Mouse (Mus musculus): ENCODE data around the gene Mrpl54.

The Mrpl54 gene

DNA sequence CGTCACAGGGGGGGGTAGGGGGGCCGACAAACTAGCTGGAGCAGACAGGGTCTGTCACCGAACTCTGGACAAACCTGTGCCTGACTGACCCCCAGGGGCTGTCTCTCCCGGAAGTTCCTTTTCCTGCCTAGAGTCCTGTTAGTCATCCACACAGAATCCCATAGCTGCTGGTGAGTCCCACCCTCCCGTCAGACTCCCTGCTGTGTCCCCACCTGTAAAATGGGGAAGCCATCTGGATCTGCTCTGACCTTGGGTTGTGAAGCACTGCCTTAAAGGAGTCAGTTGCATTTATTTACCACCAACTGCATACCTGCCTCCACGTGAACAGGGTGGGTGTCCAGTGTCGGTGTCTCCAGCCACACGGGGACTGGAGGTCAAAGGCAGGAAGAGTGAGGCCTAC is 27.7 kb upstream of the Mrpl54 start:
- no peak for DNase-seq (ENCODE audit: low spot score in 2 of 2)

DNA sequence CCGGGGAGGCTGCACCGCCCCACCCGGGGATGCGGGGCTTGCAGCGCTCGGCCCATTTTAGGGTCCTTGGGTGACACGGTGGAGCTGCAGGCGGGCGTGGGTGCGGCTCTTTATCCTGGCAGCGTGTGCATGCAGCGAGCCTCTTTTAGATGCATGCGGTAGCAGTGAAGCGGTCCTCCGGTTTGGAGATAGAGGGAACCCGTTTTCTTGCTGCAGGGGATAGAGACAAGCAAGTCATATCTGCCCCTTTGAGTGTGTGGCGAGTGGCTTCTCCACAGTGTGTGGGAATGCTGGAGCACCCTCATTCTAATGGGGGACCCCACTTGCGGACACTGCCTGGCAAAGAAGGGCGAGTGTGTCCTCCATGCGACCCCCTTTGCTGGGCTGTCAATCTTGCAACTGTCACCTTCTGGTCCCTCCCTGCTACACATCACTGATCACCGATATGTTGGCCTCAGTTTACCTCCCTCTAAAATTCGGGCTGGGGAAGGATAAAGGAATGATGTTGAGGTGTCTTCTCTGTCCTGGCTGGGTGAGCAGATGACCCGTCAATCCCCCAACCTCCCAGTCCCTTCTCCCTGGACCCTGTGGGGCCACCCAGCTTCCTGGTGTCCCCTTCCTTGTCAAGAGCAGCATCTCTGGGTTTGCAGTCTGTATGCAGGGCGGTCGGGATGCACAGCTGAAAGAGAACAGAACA is 26.7 kb upstream of the Mrpl54 start:
- no peak for DNase-seq (ENCODE audit: low spot score in 2 of 2)

DNA sequence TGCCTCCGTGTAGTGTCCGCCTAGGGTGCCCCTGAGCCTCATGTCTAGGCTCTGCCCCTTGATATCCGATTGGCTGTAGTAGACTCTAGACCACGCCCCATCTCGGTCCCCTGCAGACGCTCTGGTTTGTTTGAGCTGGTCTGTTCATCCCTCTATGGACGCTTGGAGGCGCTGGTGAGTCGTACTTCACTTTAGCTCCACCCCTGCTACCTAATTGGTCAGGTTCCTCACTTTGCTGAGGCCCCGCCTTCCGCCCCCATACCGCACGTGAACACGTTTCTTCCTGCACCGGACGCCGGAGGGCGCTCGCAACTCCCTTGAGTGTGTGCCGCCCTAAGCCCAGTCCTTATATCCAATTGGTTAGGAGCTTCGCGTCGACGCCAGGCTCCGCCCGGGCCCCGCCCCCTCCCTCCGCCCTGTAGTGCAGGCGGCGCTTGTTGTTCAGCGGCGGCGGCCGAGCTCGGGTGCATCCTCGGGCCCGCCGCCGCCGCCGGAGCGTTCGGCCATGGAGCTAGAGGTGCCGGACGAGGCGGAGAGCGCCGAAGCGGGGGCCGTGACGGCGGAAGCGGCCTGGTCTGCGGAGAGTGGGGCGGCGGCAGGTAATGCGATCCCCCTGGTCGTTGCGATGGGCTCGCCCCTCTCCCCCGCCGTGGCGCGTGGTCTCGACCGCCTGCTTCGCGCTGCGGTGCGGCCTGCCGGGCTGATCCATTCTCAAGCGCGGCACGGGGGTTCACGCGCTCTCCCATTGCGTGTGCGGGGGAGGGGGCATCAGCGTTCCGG is 26.0 kb upstream of the Mrpl54 start, which contains the start of gene Pip5k1c:
Gene Pip5k1c, plus strand, starts transcription at position 410 of the 780 bp plus-strand sequence.
- DNase-seq (ENCODE audit: low spot score in 2 of 2) = peak; percentile 99 to 100

DNA sequence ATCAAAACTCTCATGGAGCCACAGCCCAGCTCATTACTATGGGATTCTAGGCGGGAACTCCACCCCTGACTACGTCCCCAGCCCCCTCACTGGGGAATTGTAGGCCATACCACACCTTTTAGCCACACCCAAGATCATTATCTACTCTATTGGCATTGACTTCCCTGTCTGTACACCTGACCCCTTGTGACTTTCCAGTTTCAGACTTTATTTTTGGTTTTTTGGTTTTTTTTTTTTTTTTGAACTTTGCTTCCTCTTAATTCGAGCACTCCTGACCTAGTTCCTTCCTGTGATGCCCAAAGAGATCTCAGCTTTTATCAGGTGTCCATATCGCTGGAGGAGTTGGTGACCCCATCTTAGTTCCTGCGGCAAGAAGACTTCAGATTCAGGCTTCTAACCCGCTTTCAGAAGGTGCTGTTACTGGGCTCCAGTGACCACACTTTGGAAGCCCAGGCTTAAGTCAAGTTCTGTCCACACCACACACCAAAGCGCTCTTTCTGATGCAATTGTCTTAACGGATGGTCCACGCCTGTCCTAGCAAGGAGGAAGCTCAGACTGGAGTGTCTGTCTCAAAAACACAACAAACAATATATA is 24.9 kb upstream of the Mrpl54 start, which contains the start of gene Tjp3:
Gene Tjp3, minus strand, starts transcription at position 71 of the 594 bp plus-strand sequence.
- no peak for DNase-seq (ENCODE audit: low spot score in 2 of 2)

DNA sequence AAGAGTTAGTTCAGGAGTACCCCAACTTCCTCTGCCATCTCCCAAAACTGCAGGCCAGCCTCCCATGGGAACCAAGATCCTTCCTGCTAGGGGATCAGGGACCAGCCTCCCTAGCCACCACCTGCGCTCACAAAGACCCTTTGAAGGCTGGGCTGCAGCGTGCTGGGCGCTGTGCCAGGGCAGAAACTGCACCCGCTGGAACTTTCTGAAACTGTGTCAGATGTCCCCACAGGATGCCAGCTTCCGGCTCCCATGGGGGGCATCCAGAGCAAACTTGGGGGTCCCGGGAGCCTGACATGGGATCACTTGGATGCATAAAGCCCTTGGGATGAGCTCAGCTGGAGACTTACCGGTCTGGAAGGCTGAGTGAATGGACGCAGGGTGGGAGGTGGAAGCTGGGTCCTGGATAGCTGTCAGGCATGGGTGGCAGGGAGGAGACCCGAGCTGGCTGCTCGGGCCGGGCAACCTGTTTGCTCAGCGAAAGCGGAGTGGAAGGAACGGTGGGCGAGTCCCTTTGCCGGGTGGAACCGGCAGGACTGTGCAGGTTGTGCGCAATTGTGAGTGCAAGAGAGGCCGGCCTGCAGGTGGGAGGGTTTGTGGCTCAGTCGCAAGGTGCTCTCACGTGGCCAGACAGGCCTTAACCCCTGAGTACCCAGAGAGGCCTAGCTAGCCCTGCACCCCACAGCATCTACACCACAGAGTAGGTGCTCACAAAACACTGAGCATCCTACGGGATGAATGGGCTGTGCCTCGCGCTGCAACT is 24.1 kb upstream of the Mrpl54 start:
- DNase-seq (ENCODE audit: low spot score in 2 of 2) = peak; percentile 54 to 55

DNA sequence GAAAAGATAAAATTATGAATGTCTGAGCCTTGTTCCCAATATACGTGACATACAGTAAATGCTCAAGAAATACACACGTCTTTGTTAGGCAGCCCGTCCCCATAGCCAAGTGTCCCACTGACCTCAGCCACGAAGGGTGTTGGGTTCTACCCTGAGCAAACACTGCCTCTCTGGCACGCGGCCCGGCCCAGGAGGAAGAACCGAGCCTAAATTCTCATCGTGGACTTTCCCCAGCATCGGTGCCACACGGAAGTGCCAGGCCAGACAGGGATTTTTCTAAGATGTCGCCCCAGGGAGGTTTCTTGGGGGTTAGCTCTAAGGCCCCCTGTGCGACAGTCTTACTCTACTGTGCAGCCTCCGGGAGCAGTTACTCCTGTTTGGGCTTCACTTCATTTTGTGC is 23.1 kb upstream of the Mrpl54 start:
- DNase-seq (ENCODE audit: low spot score in 2 of 2) = no peak

DNA sequence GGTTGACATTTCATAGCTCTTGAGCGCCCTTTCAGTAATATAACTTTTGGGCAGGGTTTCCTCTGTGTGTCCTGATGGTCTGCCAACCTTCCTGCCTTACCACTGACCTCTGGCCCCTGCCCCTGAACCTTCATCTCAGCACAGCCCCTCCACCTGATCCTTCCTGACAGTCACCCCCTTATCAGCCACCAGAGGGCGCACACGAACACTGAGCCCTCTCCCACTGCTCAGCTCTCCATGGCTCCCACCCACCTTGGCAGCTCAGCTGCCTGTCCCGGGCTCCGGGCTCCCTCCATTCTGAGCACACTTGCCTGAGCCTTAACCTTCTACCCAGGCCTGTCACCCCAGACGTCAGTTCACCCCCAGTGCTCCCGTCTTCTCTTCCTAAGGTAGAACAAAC is 22.5 kb upstream of the Mrpl54 start:
- DNase-seq (ENCODE audit: low spot score in 2 of 2) = peak; percentile 52 to 76

DNA sequence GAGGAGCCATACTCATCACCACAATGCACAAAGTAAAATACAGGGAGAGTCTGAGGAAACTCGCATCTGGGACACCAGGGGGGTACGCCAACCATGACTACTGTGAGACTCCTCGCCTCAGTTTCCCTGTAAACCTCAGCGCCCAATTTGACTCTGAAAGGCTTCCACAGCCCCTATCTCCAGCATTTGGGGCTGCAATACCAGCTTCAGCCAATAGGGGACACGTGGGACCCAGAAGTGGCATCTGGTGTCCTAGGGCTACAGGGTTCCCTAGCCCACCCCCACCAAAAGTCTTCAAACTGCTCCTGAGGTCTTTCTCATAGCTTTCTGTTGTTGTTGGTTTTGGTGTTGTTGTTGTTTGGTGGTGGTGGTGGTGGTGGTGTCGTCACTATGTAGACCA is 21.9 kb upstream of the Mrpl54 start:
- DNase-seq (ENCODE audit: low spot score in 2 of 2) = peak; percentile 52 to 70

DNA sequence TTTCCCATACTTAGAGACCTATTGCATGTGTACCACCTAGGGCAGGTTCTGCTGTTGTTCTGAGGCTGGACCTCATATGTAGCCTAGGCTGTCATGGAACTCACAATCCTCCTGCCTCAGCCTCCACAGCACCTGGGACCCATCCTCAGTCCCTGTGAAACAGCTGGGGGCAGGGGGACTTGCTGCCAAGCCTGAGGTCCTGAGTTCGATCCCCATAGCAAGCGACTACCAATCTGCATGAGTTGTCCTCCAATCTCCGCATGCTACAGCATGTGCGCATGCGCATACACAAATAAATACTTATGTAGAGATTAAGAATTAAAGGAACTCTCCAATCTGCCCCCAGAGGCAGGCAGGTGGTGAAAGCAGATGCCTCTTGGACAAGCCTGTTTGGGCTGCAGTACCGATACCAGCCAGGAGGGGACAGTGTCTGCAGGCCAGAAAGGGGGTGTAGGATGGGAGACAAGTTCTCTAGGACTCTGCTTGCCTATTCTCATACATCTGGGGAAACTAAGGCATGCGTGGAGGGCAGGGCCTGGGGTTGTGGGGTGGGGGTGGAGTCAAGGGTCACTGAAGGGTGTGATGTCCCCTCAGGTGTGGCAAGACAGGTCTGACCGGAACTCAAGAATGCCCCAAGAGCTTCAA is 20.9 kb upstream of the Mrpl54 start:
- peak; percentile 58 to 81 for DNase-seq (ENCODE audit: low spot score in 2 of 2)

DNA sequence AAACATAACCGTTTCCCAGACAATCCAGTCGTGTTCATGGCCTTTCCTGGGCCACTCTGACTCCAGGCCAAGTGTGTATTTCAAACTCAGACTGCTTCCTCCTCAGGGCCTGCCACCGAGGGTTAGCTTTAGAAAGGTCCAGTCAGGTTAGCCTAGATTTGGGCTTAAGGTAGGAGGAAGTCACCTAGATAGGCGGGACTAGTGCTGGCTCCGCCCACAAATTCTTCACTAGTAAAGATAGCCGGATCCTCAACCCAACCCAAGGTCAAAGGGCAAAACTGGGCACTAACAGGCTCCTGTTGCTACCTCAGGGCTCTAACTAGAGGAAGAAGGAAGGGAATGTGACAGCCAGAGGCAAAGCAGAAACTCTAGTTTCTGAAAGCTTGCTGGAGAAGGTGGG is 19.9 kb upstream of the Mrpl54 start:
- no peak for DNase-seq (ENCODE audit: low spot score in 2 of 2)

DNA sequence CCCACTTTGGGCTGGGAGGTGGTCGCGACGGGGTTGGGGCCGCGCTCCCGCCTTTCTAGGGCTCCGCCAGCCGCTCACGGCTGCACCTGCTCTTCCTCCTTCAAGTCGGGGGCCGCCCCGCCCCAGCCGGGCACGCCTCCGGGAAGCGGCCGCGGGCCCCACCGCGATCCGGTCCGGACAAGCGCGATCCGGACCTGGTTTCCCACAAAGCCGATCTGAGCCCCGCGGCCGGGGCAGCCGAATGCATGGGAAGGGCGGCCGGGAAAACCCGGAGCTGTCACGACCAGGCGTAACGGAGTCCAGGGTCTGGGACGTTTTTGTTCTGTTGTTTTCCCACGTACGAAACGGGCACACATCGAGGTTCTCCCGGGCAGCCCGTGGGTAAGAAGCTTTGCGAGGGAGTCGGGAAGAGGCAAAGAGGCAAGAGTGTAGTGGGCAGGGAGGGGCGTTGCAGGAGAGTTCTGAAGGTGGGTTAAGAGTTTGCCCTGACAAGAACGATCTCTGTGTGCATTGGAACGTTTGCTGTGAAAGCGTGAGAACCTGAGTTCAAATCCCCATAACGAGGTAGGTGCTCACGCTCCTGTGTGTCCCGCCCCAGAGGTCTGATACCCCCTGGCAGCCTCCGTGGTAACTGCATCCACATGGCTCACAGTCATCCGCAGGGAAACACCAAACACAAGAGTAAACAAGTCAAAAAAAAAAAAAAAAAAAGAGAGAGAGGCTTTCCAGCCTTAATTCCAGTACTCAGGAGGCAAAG is 19.1 kb upstream of the Mrpl54 start:
- DNase-seq (ENCODE audit: low spot score in 2 of 2) = peak; percentile 91 to 96

DNA sequence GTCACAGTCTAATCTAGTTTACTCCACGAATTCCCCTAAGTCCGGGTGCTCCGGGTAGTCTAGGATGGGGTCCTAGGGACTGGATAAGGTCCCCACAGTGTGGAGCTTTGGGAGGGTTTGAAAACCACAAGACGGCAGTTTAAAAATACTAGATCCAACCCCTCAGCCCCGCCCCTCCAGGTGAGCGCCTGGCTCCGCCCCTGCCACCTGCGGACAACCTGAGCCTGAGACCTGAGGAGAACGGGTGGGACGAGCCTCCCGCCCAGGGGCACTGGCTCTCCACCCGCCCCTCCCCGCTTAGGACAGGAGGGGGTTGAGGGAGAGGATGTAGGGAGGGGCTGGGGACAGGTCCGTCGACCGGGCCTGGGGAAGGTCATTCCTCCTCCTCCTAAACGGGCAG is 18.0 kb upstream of the Mrpl54 start:
- no peak for DNase-seq (ENCODE audit: low spot score in 2 of 2)

DNA sequence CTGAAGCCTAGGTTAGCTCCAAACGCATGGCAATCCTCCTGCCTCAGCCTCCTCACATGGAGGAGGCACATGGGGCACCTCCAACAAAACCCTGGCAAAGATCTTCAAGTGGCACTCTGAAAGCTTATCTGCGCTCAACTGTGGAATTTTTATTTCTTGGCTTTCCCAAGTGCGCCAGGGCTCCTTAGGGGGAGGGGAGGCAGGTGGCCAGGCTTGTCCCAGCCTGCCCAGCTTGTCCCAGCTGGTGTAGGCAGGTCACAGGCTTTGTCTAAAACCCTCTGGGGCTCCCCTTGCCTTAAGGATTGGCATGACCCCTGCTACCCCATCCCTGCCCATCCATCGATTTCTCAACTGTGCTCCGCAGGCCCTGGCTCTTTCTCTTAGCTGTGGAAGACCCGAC is 17.5 kb upstream of the Mrpl54 start:
- DNase-seq (ENCODE audit: low spot score in 2 of 2) = no peak

DNA sequence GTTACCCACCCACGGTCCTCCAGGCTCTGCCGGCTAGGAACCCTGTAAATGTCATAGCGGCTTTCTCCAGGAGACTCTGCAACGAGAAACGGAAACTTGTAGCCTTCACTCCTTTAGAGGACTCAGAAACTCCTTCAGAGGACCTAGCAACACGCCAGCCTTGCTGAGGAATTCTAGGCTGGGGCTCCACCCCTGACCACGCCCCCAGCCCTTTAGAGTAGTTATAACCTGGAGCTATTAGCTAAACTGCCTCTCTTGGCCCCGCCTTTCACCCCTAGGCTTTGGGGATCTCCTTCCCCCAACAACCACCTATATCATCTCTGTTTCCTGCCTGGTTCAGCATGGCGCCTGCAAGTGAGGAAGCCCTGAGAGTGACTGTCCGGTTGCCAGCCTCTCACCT is 12.8 kb upstream of the Mrpl54 start:
- DNase-seq (ENCODE audit: low spot score in 2 of 2) = no peak

DNA sequence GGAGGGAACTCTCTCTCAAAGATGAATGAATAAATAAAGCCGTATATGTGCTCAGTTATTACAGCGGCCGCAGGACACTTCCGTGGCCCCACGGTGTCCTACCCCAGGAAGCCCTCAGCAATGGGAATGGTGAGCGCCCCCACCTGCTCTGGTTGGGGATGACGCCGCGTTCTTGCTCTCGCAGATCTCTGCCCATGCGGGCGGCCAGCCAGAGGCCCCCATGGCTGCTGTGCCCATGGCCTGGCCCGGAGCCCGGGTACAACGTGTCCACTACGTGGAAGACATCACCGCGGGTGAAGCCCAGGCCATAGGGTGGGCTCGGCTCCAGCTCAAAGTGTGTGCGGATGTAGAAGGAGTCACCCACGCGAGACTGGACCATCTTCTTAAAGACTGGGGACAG is 10.9 kb upstream of the Mrpl54 start:
- DNase-seq (ENCODE audit: low spot score in 2 of 2) = no peak

DNA sequence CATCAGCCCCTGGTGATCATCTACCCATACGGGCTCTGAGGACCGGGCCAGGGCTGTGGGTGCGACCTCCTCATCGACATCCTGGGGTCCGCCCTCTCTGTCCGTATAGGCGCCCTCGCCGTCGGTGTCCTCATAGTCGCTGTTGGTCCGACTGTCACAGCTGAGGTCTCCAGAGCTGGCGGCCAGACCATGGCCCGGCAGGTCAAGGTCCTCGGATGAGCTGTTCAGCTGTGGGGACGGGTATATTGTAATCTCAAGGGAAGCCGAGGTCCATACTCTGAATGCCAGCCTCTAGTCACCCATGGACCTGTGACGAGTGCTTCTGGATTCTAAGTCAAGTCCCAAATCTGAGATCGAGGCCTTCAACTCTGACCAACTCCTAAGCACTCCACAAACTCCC is 7.1 kb upstream of the Mrpl54 start:
- no peak for DNase-seq (ENCODE audit: low spot score in 2 of 2)

DNA sequence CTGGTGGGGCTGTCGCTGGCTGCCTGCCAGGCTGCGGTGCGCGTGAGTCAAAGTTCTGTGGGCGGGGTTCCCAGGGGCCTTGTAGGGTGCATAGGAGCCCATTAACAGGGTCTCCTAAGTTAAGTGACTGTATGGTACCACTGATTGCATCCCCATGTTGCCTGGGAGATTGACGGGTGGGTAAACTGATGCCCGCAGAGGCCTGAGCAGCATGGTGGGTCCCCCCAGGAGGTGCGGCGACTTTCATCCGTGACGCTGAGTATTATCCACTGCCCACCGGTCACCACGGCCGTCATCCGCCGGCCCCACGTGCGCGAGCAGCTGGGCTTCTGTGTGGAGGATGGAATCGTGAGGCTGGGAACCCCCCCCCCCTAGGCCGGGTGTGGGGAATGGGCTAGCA is 5.6 kb upstream of the Mrpl54 start:
- no peak for DNase-seq (ENCODE audit: low spot score in 2 of 2)

DNA sequence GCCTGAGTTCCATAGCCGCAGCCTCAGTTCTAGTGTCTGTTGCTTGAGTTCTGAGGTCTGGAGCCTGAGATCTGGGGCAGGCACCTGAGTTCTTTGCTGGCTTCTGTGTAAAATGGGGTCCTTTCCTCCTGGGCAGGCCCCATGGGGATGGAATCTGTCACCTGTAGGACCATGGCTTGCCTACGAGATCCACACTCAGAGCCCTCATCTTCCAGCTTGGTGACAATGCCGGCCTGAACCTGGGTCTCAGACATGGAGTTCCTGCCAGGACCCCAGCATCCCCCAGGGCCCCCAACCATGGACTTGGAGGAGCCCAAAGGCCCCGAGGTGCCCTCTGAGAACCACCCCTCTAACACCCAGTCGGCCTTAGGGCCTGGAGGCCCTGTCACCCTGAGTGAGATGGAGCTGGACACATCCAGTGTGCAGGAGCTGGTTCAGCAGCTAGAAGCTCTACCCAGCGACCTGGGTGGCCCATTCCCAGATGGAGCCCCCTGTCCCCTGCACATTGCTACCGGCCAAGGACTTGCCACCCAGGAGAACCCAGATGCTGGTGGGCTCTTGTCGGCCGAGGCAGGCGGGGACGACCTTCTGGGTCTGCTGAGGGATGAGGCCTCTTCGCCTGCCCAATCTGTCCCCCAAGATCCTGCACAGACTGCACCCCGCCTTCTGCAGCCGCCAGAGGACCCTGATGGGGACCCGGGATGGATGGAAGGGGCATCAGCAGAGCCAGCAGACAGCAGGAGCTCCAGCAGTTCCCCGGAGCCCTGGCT is 2.1 kb upstream of the Mrpl54 start:
- DNase-seq (ENCODE audit: low spot score in 2 of 2) = no peak

DNA sequence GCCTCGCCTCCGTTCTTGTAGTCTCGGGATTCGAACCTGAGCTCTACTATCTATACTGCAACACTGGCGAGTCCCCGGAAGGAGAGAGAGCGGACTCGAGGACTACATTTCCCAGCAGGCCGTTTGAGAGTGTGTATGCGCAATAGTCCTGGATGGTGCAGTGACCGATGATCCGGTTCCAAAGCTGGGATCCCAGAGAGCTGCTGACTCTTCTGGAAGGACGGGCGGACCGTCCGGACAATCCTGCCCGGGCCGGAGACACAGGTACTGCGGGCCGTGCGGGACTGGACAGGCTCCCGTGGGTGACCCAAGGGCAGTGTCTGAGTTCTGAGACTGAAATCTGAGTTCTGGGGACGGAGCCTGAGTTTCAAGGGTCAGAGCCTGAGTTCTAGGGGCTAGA is 1.3 kb upstream of the Mrpl54 start:
- peak; percentile 50 to 57 for DNase-seq (ENCODE audit: low spot score in 2 of 2)

DNA sequence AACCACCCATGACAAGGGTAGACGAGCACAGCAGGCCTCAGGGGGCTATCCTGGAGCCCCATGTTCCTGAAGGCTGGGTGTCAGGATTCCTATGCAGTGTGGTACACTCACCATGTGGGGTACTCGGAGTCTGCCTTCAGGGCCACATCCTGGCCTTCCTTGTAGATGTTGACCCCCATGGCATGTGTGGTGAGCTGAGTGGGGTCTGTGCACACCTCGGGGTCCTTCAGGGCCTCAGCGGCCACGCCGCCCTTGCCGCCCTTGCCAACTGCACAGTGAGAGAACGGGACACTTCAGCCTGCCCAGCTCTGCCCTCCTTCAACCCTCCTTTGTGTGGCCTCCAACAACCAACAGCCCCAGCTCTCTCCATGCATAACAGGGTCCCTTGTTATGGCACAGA is 1.2 kb downstream of the Mrpl54 start:
- no peak for DNase-seq (ENCODE audit: low spot score in 2 of 2)

All from thymus, postnatal 10 days (tissue).